Mouse (Mus musculus) embryonic fibroblast, embryonic 13.5 days (primary cell): Measurements from ENCODE around the gene Triml2.

Experiments
- CTCF ChIP-seq: IDR thresholded peaks from 2 replicates; pipeline ENCODE4 v1.5.1; 2011; ENCODE audit warnings: mild to moderate bottlenecking, control low read depth, low read length, moderate library complexity, borderline replicate concordance; ENCODE audit not compliant: insufficient read depth
- POLR2A ChIP-seq: IDR thresholded peaks from 2 replicates; pipeline ENCODE4 v1.6.1; 2011; ENCODE audit warnings: low read depth, mild to moderate bottlenecking, control low read depth, low read length, moderate library complexity

- TF ChIP-seq POLR2A (no peak), CTCF (no peak)
Observed at GRCm38 (mm10) chr8:43179189-43179588, 1.2 kb upstream of the Triml2 start.
